ENCODE assay signal across 10 mouse cellular contexts in genomic region chr13:53095222-53095621, GRCm38 (mm10).
DNase-seq lines count a peak whose midpoint lies in the region; ATAC-seq and TF ChIP-seq lines count a peak whose summit lies in the region.
"Had no signal": no experiment of that assay in that cellular context is flagged by ENCODE, and none has a peak within 500 bp of the region (broad histone marks: within the 10 kb centered on the region; RNA-seq: fewer than 3 reads in every experiment).

No protein-coding gene starts in this region.

- peaks cover 16% of the 10 kb centered on the region for H3K4me1 ChIP-seq in heart, embryonic 15.5 days (replicated peaks)
- peaks cover 12% of the 10 kb centered on the region for H3K4me1 ChIP-seq in heart, embryonic 12.5 days (replicated peaks)
- H3K4me1 ChIP-seq in lung, postnatal 0 days (ENCODE audit: insufficient read depth, low read depth, low read length), result no peaks in the 10 kb centered on the region
- no peaks in the 10 kb centered on the region for H3K4me1 ChIP-seq in lung, adult 2 months (ENCODE audit: control insufficient read depth, insufficient read depth, low read length)

- H3K4me3 ChIP-seq in heart, embryonic 15.5 days, result no peak overlapping the region
- H3K4me3 ChIP-seq in heart, embryonic 12.5 days, result no peak overlapping the region
- no peak overlapping the region for H3K4me3 ChIP-seq in lung, postnatal 0 days (ENCODE audit: low read depth, low read length)
- H3K4me3 ChIP-seq in lung, adult 2 months (replicated peaks; ENCODE audit: extremely low read depth, low read depth, low read length), result no peak overlapping the region
- H3K4me3 ChIP-seq: embryonic facial prominence, embryonic 12.5 days; limb, embryonic 13.5 days had no signal

- no peak for TF ChIP-seq POLR2A in lung, adult 2 months (IDR thresholded peaks at IDR 0.05; ENCODE audit: borderline replicate concordance, extremely low read depth, low read depth, low read length)

- no peak overlapping the region for H3K4me2 ChIP-seq in heart, embryonic 15.5 days
- H3K4me2 ChIP-seq in heart, embryonic 12.5 days, result no peak overlapping the region
- no peak overlapping the region for H3K4me2 ChIP-seq in lung, postnatal 0 days (replicated peaks; ENCODE audit: low read depth, low read length)
- H3K4me2 ChIP-seq: embryonic facial prominence, embryonic 12.5 days; limb, embryonic 13.5 days had no signal

- TF ChIP-seq CTCF in lung, postnatal 0 days (IDR thresholded peaks at IDR 0.05), result peak; percentile 49
- no peak for TF ChIP-seq CTCF in lung, adult 2 months (IDR thresholded peaks at IDR 0.05; ENCODE audit: insufficient read depth, low read length)

- no peaks in the 10 kb centered on the region for H3K9me3 ChIP-seq in heart, embryonic 15.5 days (replicated peaks)
- no peaks in the 10 kb centered on the region for H3K9me3 ChIP-seq in heart, embryonic 12.5 days (replicated peaks)
- no peaks in the 10 kb centered on the region for H3K9me3 ChIP-seq in lung, postnatal 0 days (ENCODE audit: low read length)
- H3K9me3 ChIP-seq: embryonic facial prominence, embryonic 12.5 days; limb, embryonic 13.5 days had no signal

- WGBS in heart, embryonic 15.5 days, result 66% methylated on average over 17 of the region's 17 CpGs
- 66% methylated on average over 17 of the region's 17 CpGs for WGBS in heart, embryonic 12.5 days
- 73% methylated on average over 17 of the region's 17 CpGs for WGBS in lung, postnatal 0 days
- WGBS in lung, adult 2 months, result 68% methylated on average over 17 of the region's 17 CpGs

- TF ChIP-seq EP300 in lung, postnatal 0 days (IDR thresholded peaks at IDR 0.05), result no peak

- DNase-seq in lung, postnatal 0 days (ENCODE audit: low spot score), result no peak
- no peak for DNase-seq in lung, adult 2 months
- peak; percentile 75 for DNase-seq in embryo, embryonic 10.5 days (ENCODE audit: low spot score)
- DNase-seq in mesoderm, embryonic 11.5 days (ENCODE audit: low read depth, low spot score), result peak; percentile 67
- DNase-seq in left cerebral cortex, adult 8-10 months (ENCODE audit: low spot score in 2 of 2), result no peak
- DNase-seq in right cerebral cortex, postnatal 4 days, result no peak

- peak overlapping the region; percentile 29; the same call in 1 of the 2 replicates for H3K27ac ChIP-seq in heart, embryonic 15.5 days
- H3K27ac ChIP-seq in heart, embryonic 12.5 days (ENCODE audit: poor library complexity, severe bottlenecking), result no peak overlapping the region
- H3K27ac ChIP-seq in lung, postnatal 0 days (ENCODE audit: low read length), result no peak overlapping the region
- H3K27ac ChIP-seq: embryonic facial prominence, embryonic 12.5 days; limb, embryonic 13.5 days had no signal

- H3K27me3 ChIP-seq in heart, embryonic 15.5 days, result no peaks in the 10 kb centered on the region
- H3K27me3 ChIP-seq in heart, embryonic 12.5 days (replicated peaks), result peaks cover 4% of the 10 kb centered on the region; the same call in 1 of the 2 replicates
- no peaks in the 10 kb centered on the region for H3K27me3 ChIP-seq in lung, postnatal 0 days (replicated peaks; ENCODE audit: insufficient read depth, low read length)

- H3K9ac ChIP-seq in heart, embryonic 15.5 days, result no peak overlapping the region
- no peak overlapping the region for H3K9ac ChIP-seq in heart, embryonic 12.5 days
- no peak overlapping the region for H3K9ac ChIP-seq in lung, postnatal 0 days (replicated peaks; ENCODE audit: low read depth)
- H3K9ac ChIP-seq: embryonic facial prominence, embryonic 12.5 days; limb, embryonic 13.5 days had no signal

- H3K36me3 ChIP-seq in heart, embryonic 15.5 days, result no peaks in the 10 kb centered on the region
- no peaks in the 10 kb centered on the region for H3K36me3 ChIP-seq in heart, embryonic 12.5 days
- H3K36me3 ChIP-seq in lung, postnatal 0 days (ENCODE audit: insufficient read depth, low read length), result no peaks in the 10 kb centered on the region
- H3K36me3 ChIP-seq: embryonic facial prominence, embryonic 12.5 days; limb, embryonic 13.5 days had no signal

- ATAC-seq in heart, embryonic 15.5 days (replicated peaks; ENCODE audit: insufficient number of reproducible peaks, insufficient read depth, low FRiP score, low read depth), result no peak
- ATAC-seq in heart, embryonic 12.5 days (ENCODE audit: insufficient number of reproducible peaks, low FRiP score), result no peak
- no peak for ATAC-seq in lung, postnatal 0 days

Comparison
In these comparisons a context has a peak if more than half of its experiments do, and no peak if none do; other contexts are left out.
1. DNase-seq: peak in embryo, embryonic 10.5 days (single experiment) and mesoderm, embryonic 11.5 days (single experiment); none in lung, postnatal 0 days (single experiment), lung, adult 2 months (single experiment), left cerebral cortex, adult 8-10 months (0 of 2) and right cerebral cortex, postnatal 4 days (single experiment).